Mouse (Mus musculus) layer of hippocampus, adult 2 months (tissue): ENCODE data around the gene Rnf113a1. TPM values are rescaled to one million over a fixed set of nuclear protein-coding genes. Genes with fewer than 3 reads are reported as not detected.
"Not testable (repeated sequence)": the region's sequence is repeated elsewhere in the genome, so short reads cannot be mapped to it uniquely, and the experiment has no call there.

ENCODE experiments used
- DNase-seq, 2 experiments: peaks; one replicate each; pipeline ENCODE4 v3.0.0; 2022; ENCODE audit warnings: low spot score in 2 of 2
- H3K27ac ChIP-seq: fragments of 200-600 bp; 2 replicates; pipeline ENCODE4 v1.8.1; 2022
- H3K4me3 ChIP-seq: fragments of 200-600 bp; 2 replicates; pipeline ENCODE4 v1.8.1; 2022; ENCODE audit warnings: mild to moderate bottlenecking
- CTCF ChIP-seq: fragments of 200-600 bp; conservative IDR thresholded peaks from 2 replicates; pipeline ENCODE4 v1.8.1; 2022; ENCODE audit warnings: antibody characterized with exemption, mild to moderate bottlenecking, moderate library complexity
- long read RNA-seq, 2 experiments: library from polyadenylated mRNA; stranded (forward); transcript quantifications; one replicate each; pipeline ENCODE4 v2.0.0; 2021; ENCODE audit warnings: borderline mapping rate in 2 of 2
- total RNA-seq, 2 experiments: library from RNA; stranded (reverse); gene quantifications; 2 replicates each; pipeline ENCODE4 v1.2.3; 2021

Gene Rnf113a1
- 1 to 10 TPM; 7.9 to 9.4 TPM for total RNA-seq
- long read RNA-seq, experiment 1, transcript Rnf113a1-201 (1 exons, 1,223 nt), result major isoform, 7 of 7 reads
- long read RNA-seq, experiment 1, partial matches to known transcripts, result 0 of 7 reads
- long read RNA-seq, experiment 1, other reads (novel, unspliced or antisense), result 0 of 7 reads
- long read RNA-seq, experiment 2, transcript Rnf113a1-201 (1 exons, 1,223 nt), result major isoform, 5 of 5 reads
- long read RNA-seq, experiment 2, partial matches to known transcripts, result 0 of 5 reads
- long read RNA-seq, experiment 2, other reads (novel, unspliced or antisense), result 0 of 5 reads

GRCm38 (mm10) chrX:37191105-37191743 lies at the start of gene Rnf113a1, which contains the start of gene Ndufa1:
TSS of gene Rnf113a1 (plus strand) at chrX:37191245.
TSS of gene Ndufa1 (minus strand) at chrX:37191163.
- peak; percentile 76 to 79 for DNase-seq
- Histone ChIP-seq H3K4me3 (peak within 1 kb of the TSS; percentile 66), H3K27ac (peak within 1 kb of the TSS; percentile 82)
- no peak for TF ChIP-seq CTCF

- H3K27ac ChIP-seq, result no peak overlapping the region
- no peak for DNase-seq
- H3K4me3 ChIP-seq, result no peak overlapping the region
- TF ChIP-seq CTCF, result no peak
Measured at GRCm38 (mm10) chrX:37141732-37142131, 49.3 kb upstream of the Rnf113a1 start.

- DNase-seq, H3K4me3 ChIP-seq: not testable (repeated sequence)
Measured at GRCm38 (mm10) chrX:37144498-37144897, 46.5 kb upstream of the Rnf113a1 start.

GRCm38 (mm10) chrX:37144954-37145353 lies 46.1 kb upstream of the Rnf113a1 start:
- Histone ChIP-seq H3K4me3 (no peak overlapping the region), H3K27ac (no peak overlapping the region)
- peak; percentile 58 for TF ChIP-seq CTCF
- no peak for DNase-seq

More at GRCm38 (mm10) chrX:37144498-37144897, 46.5 kb upstream of the Rnf113a1 start:
- not testable (repeated sequence) for H3K27ac ChIP-seq

GRCm38 (mm10) chrX:37157839-37158238 lies 33.2 kb upstream of the Rnf113a1 start:
- Histone ChIP-seq H3K27ac (no peak overlapping the region), H3K4me3 (no peak overlapping the region)
- no peak for DNase-seq
- peak; percentile 74 for TF ChIP-seq CTCF

GRCm38 (mm10) chrX:37161169-37161568 lies 29.9 kb upstream of the Rnf113a1 start:
- TF ChIP-seq CTCF, result no peak
- Histone ChIP-seq H3K4me3 (no peak overlapping the region), H3K27ac (no peak overlapping the region)
- DNase-seq, result no peak

GRCm38 (mm10) chrX:37163115-37163514 lies 27.9 kb upstream of the Rnf113a1 start:
- TF ChIP-seq CTCF, result no peak
- Histone ChIP-seq H3K4me3 (no peak overlapping the region), H3K27ac (no peak overlapping the region)
- DNase-seq, result no peak

GRCm38 (mm10) chrX:37167085-37167484 lies 24.0 kb upstream of the Rnf113a1 start:
- DNase-seq, result peak in 1 of 2 experiments; percentile 18
- H3K27ac ChIP-seq, result no peak overlapping the region
- TF ChIP-seq CTCF, result peak; percentile 81
- H3K4me3 ChIP-seq, result no peak overlapping the region

- no peak for TF ChIP-seq CTCF
- DNase-seq, result no peak
- Histone ChIP-seq H3K4me3 (no peak within 1 kb of the TSS), H3K27ac (no peak within 1 kb of the TSS)
Measured at GRCm38 (mm10) chrX:37168742-37169141, 22.3 kb upstream of the Rnf113a1 start, which contains the start of gene Akap14. TSS of gene Akap14 (minus strand) at chrX:37168842.

- not testable (repeated sequence) for H3K4me3 ChIP-seq, DNase-seq, H3K27ac ChIP-seq
Measured at GRCm38 (mm10) chrX:37184401-37184800, 6.6 kb upstream of the Rnf113a1 start.

GRCm38 (mm10) chrX:37190755-37191104 lies 315 bp upstream of the Rnf113a1 start:
- Histone ChIP-seq H3K27ac (peak overlapping the region; percentile 82), H3K4me3 (peak overlapping the region; percentile 66)
- no peak for DNase-seq
- no peak for TF ChIP-seq CTCF

GRCm38 (mm10) chrX:37191744-37192379 lies 817 bp downstream of the Rnf113a1 start:
- Histone ChIP-seq H3K4me3 (peak overlapping the region; percentile 66), H3K27ac (peak overlapping the region; percentile 82)
- DNase-seq, result no peak
- TF ChIP-seq CTCF, result no peak

- TF ChIP-seq CTCF, result no peak
Measured at GRCm38 (mm10) chrX:37198676-37199075, 7.6 kb downstream of the Rnf113a1 start.

More at GRCm38 (mm10) chrX:37198676-37199075, 7.6 kb downstream of the Rnf113a1 start:
- Histone ChIP-seq H3K27ac (no peak overlapping the region), H3K4me3 (no peak overlapping the region)
- no peak for DNase-seq
